Mouse (Mus musculus) forebrain, embryonic 10.5 days (tissue): ENCODE measurements around the gene Ralb. TPM values are rescaled to one million over a fixed set of nuclear protein-coding genes. Genes with fewer than 3 reads are reported as not detected.

Experiments used
- DNase-seq: peaks from one replicate; pipeline ENCODE4 v3.0.0-alpha.2; 2017; ENCODE audit warnings: low spot score; ENCODE audit errors: extremely low spot score
- H3K27ac ChIP-seq: fragments of 300-500 bp; sonication (generic); 2 replicates; pipeline ENCODE4 v1.5.1; 2016; ENCODE audit warnings: mild to moderate bottlenecking
- H3K27me3 ChIP-seq: fragments of 300-500 bp; sonication (generic); 2 replicates; pipeline ENCODE4 v1.6.1; 2016; ENCODE audit warnings: mild to moderate bottlenecking; ENCODE audit not compliant: poor library complexity, severe bottlenecking
- H3K36me3 ChIP-seq: fragments of 300-500 bp; sonication (generic); replicated peaks from 2 replicates; pipeline ENCODE4 v1.6.1; 2016; ENCODE audit warnings: mild to moderate bottlenecking, moderate library complexity
- H3K4me1 ChIP-seq: fragments of 300-500 bp; sonication (generic); 2 replicates; pipeline ENCODE4 v1.6.1; 2016
- H3K4me3 ChIP-seq: fragments of 300-500 bp; sonication (generic); 2 replicates; pipeline ENCODE4 v1.5.1; 2016; ENCODE audit warnings: mild to moderate bottlenecking, moderate library complexity
- H3K9me3 ChIP-seq: fragments of 300-500 bp; sonication (generic); 2 replicates; pipeline ENCODE4 v1.6.1; 2016; ENCODE audit warnings: mild to moderate bottlenecking, moderate library complexity
- WGBS: fragments of 180-500 bp; shearing (Covaris S2); methylation state at CpG from one replicate; pipeline ENCODE4 v1.1.7; 2016; 5-methylcytosine and 5-hydroxymethylcytosine counted together
- polyA plus RNA-seq: library from polyadenylated mRNA; unstranded; fragments of >200 nt; fragmentation: Nextera tagmentation; extraction: Ambion mirVana; gene quantifications from 2 replicates; pipeline ENCODE4 v1.2.1, GENCODE M21; 2016

The Ralb gene
- polyA plus RNA-seq, 1 experiment from 2014 or later: 80.8 TPM

DNA sequence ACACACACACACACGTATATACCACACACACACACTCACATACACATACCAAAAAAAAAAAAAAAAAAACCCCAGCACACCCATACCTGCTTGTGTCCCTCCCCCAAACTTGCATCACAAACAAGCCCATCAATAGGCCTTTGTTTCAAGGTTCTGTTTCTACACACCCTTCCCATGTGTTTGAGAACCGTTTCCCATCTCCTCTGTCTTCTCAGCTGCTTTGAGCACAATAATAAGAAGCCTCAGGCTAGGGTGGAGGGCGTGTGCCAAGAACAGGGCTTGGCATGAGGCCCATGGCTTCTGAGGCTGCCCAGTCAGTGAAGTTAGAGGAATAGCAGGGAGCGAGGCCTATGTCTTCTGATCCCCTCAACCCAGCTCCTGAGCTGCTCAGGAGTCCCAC lies 50.9 kb downstream of the Ralb start:
- peaks cover 15% of the 10 kb centered on the region; the same call in 1 of the 2 replicates for H3K27me3 ChIP-seq
- no peak overlapping the region for H3K4me3 ChIP-seq
- H3K4me1 ChIP-seq: peaks cover 8% of the 10 kb centered on the region; the same call in 1 of the 2 replicates
- no peaks in the 10 kb centered on the region for H3K36me3 ChIP-seq
- no peaks in the 10 kb centered on the region for H3K9me3 ChIP-seq
- DNase-seq: no peak
- H3K27ac ChIP-seq: no peak overlapping the region
- WGBS: 74% methylated on average over 4 of the region's 4 CpGs

DNA sequence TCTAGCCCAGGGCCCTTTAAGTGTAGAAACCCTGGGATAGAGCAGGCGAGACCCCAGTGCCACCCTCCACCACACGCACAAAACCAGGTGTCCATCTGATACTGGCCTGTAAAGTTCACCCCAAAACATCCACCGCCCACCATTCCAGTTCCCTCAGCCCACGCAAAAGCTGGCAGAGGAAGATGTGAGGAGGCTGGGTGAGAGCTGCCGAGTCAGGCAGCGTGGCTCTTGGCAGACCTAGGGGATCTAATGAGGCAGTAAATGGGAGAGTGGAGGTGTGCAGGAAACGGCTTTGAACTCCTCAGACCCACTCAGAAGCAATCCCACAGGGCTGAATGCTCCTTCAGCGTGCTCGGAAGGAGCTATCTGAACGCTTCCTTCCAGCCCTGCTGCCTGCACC lies 53.2 kb downstream of the Ralb start:
- Histone ChIP-seq H3K4me3 (no peak overlapping the region), H3K36me3 (no peaks in the 10 kb centered on the region), H3K27ac (no peak overlapping the region), H3K4me1 (no peaks in the 10 kb centered on the region), H3K27me3 (peaks cover 8% of the 10 kb centered on the region; the same call in 1 of the 2 replicates), H3K9me3 (no peaks in the 10 kb centered on the region)
- no peak for DNase-seq
- WGBS: 81% methylated on average over 10 of the region's 10 CpGs

DNA sequence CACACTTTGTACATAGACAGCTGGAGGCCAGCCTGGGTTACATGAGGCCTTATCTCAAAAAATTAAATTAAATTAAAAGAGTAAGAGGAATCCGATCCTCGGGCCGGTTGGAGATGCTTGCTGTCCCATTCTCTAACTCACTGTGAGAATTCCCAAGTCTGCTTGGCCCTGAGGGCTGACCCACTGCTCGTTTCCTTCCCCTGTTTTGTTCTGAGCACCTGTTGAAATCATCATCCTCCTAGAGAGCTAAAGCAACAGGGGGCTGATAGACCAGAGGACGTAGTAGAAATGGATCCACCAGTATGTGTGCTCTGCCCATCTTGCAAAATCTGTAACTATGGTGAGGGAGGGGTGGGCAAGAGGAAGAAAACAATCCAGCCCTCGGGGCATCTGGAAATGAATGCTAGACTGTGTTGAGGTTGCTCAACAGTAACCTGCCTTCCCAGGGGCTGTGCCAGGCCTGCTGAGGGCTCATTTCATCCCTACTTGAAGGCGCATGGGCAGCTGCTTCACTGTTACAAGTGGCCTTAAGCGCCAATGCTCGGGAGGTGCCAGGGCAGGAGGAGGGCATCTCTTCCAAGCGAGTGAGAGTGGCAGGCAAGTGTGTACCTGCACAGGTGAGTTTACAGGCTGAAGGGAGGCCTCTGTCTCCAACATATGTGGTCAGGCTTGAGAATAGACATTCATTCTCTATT lies 53.8 kb downstream of the Ralb start:
- Histone ChIP-seq H3K4me3 (no peak overlapping the region), H3K4me1 (no peaks in the 10 kb centered on the region), H3K27me3 (peaks cover 2% of the 10 kb centered on the region; the same call in 1 of the 2 replicates), H3K36me3 (no peaks in the 10 kb centered on the region), H3K9me3 (no peaks in the 10 kb centered on the region), H3K27ac (no peak overlapping the region)
- no peak for DNase-seq
- 84% methylated on average over 10 of the region's 10 CpGs for WGBS

DNA sequence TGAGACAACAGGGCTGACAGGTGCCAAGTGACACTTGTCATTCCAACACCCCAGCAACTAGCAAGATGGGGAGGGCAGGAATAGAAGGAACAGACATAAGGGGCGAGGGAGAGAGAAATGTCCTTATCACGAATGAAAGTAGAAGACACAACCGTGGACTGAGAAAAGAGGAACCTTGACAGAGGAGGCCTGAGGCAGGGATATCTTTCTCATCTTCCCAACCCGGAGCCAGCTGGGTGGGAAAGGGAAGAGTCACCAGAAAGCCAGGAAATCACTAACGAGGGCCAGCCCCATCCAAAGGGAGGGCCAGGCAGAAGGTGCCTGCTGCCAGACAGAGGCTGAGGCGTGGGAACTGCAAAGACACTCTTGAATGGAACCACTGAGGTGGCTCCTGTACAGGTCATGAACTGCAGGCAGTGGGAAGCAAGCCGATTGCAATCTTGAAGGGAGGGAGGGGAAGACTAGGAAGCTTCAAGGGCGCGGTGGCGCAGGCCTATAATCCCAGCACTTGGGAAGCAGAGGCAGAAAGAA lies 57.8 kb downstream of the Ralb start:
- Histone ChIP-seq H3K27ac (no peak overlapping the region), H3K4me1 (no peaks in the 10 kb centered on the region), H3K9me3 (no peaks in the 10 kb centered on the region), H3K4me3 (no peak overlapping the region), H3K27me3 (no peaks in the 10 kb centered on the region), H3K36me3 (no peaks in the 10 kb centered on the region)
- 68% methylated on average over 10 of the region's 10 CpGs for WGBS
- DNase-seq: no peak

DNA sequence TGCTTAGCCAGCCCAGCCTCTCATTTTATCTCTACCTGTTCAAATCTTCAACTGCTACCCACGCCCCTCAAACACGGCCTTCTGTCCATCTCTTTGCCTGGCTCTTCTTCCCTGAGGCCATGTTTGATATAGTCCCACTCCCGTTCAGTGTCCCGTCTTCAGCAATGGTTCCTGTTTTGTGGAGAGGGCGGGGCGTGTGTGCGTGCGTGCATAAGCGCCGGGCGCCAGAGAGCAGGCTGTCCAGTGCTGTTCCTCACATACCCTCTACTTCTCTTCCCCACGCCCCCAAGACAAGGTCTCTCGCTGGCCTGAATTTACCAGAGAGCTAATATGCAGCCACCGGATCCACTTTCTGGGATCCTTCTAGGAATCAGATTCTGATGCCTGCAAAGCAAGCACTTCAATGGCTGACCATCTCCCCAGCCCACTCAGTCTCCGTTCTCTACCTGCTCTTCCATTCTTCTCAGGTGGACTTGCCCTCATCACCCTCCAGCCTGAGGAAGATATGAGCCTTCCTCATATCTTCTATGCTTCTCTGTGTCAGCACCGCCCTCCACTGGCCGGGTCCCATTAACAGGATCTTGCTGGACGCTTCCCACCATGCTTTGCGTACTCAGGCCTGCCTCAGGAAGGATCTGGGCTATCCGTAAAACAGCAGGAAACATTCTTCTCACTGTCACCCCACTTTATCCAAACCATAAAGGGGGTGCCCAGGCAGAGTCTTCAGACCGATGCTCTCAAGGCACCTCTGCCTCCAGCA lies 60.8 kb downstream of the Ralb start:
- Histone ChIP-seq H3K9me3 (no peaks in the 10 kb centered on the region), H3K4me1 (no peaks in the 10 kb centered on the region), H3K27me3 (no peaks in the 10 kb centered on the region), H3K27ac (no peak overlapping the region), H3K36me3 (no peaks in the 10 kb centered on the region), H3K4me3 (no peak overlapping the region)
- 90% methylated on average over 21 of the region's 21 CpGs for WGBS
- DNase-seq: no peak

DNA sequence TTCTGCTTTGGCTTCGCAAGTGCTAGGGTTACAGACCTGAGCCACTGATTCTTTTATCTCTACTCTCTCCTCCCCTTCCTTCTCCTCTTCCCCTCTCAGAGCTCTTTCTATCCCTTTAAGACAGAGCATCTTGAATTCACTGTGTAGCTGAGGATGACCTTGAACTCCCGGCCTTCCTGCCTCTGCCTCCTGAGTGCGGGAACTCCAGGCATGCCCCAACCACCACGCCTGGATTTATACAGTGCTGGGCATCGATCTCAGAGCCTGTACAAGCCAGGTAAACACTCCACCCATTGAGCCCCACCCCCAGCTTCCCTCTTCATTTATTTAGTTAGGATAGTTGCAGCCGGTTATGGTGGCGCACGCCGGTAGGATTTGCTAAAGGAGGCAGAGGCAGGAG lies 61.7 kb downstream of the Ralb start:
- Histone ChIP-seq H3K4me3 (no peak overlapping the region), H3K9me3 (no peaks in the 10 kb centered on the region), H3K27me3 (no peaks in the 10 kb centered on the region), H3K4me1 (no peaks in the 10 kb centered on the region), H3K27ac (no peak overlapping the region), H3K36me3 (no peaks in the 10 kb centered on the region)
- 91% methylated on average over 9 of the region's 9 CpGs for WGBS
- DNase-seq: no peak

DNA sequence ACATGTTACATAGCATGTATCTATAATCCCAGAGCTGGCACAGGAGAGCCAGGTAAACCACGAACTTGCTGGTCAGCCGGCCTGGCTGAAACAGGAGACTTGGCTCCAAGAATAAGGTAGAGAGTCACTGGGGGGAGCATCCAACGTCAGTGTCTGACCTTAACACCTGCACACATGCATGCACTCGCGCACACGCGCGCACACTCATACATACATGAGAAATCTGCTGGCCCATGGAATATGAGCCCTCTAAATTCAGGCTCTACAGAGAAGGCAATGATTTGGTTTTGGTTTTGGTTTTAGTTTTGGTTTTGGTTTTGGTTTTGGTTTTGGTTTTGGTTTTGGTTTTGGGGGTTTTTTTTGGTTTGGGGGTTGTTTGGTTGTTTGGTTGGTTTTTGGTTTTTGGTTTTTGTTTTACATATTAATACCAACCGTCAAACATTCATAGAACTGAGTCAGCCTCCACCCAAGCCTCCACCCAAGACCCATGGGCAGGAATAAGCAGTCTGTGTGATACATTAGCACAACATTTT lies 66.4 kb downstream of the Ralb start:
- 93% methylated on average over 9 of the region's 9 CpGs for WGBS
- H3K9me3 ChIP-seq: no peaks in the 10 kb centered on the region
- no peaks in the 10 kb centered on the region for H3K27me3 ChIP-seq
- no peak overlapping the region for H3K4me3 ChIP-seq
- no peak for DNase-seq
- no peak overlapping the region for H3K27ac ChIP-seq
- no peaks in the 10 kb centered on the region for H3K4me1 ChIP-seq
- no peaks in the 10 kb centered on the region for H3K36me3 ChIP-seq

DNA sequence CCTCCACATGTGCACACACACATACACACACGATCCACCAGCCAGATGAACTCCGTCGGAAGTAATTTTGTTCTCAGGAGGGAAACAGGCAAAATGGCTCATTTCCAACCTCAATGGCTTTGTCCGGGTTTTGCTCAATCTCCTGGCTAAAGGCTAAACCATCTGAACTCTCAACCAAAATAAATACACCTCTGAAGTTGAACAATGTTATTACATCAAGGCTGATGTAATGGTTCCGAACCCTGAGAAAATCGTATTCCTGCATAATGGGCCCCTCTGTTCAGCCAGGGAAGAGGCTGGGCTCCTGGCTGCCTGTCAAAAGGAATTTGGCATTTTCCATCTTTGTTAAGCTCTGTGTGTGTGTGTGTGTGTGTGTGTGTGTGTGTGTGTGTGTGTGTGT lies 67.2 kb downstream of the Ralb start:
- Histone ChIP-seq H3K36me3 (no peaks in the 10 kb centered on the region), H3K27me3 (no peaks in the 10 kb centered on the region), H3K4me1 (no peaks in the 10 kb centered on the region), H3K27ac (no peak overlapping the region), H3K9me3 (no peaks in the 10 kb centered on the region), H3K4me3 (no peak overlapping the region)
- DNase-seq: no peak
- WGBS: 88% methylated on average over 6 of the region's 6 CpGs

DNA sequence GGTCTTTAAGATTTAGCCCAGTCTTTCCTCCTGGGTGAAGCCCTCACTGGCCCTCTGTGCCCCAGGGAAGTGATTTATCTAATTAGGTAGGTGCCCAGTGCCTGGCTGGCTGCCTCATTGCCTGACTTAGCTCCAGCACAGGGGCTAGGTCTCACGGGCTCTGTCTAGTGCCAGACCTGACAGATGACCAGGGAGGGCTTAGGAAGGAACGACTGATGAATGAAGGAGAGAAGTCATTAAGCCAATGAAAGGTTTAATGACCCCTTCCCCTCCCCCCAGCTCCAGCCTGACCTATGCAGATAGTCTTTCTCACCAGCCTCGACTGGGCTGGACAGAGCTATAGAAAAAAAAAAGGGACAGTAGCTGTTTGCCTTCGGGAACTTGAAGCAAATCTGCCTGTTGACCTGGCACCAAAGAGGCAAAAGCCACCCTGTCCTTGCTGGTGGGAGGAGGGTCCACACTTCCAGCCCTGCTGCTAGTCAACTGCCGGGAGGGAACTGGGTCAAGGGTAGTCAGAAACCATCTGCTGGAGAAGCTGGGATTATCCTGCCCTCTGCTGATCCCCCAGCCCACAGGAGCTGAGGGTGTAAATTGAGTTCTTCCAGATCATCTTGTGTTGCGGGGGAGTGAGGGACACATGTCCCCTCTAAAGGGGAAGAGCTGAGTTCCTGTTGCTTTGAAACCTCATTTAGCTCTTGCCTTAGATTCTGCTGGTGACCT lies 80.3 kb downstream of the Ralb start:
- H3K9me3 ChIP-seq: no peaks in the 10 kb centered on the region
- peaks cover 72% of the 10 kb centered on the region for H3K27me3 ChIP-seq
- H3K4me1 ChIP-seq: peaks cover 35% of the 10 kb centered on the region
- 41% methylated on average over 6 of the region's 6 CpGs for WGBS
- no peak overlapping the region for H3K27ac ChIP-seq
- no peaks in the 10 kb centered on the region for H3K36me3 ChIP-seq
- no peak overlapping the region for H3K4me3 ChIP-seq
- DNase-seq: no peak

DNA sequence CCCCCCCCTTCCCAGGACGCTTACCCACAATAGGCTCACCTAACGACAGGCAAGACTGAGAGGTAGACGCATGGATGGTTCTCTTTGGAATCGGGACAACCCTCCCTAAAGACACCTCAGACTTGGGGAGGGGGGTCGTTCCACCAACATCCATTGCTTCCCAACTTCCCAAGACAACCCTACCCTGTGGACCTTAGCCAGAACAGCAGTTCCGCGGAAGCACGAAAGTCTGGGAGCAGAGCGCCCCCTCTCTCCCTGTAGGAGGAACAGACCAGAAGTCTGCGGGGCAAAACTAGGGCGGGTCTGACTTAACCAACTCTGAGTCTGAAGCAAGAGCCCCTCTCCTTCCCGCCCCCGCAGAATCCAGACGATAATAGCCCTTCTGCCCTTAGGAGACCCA lies 81.1 kb downstream of the Ralb start:
- peaks cover 43% of the 10 kb centered on the region for H3K4me1 ChIP-seq
- H3K9me3 ChIP-seq: no peaks in the 10 kb centered on the region
- peak; percentile 53 for DNase-seq
- no peak overlapping the region for H3K4me3 ChIP-seq
- no peak overlapping the region for H3K27ac ChIP-seq
- H3K36me3 ChIP-seq: no peaks in the 10 kb centered on the region
- 5% methylated on average over 14 of the region's 14 CpGs for WGBS
- H3K27me3 ChIP-seq: peaks cover 80% of the 10 kb centered on the region

DNA sequence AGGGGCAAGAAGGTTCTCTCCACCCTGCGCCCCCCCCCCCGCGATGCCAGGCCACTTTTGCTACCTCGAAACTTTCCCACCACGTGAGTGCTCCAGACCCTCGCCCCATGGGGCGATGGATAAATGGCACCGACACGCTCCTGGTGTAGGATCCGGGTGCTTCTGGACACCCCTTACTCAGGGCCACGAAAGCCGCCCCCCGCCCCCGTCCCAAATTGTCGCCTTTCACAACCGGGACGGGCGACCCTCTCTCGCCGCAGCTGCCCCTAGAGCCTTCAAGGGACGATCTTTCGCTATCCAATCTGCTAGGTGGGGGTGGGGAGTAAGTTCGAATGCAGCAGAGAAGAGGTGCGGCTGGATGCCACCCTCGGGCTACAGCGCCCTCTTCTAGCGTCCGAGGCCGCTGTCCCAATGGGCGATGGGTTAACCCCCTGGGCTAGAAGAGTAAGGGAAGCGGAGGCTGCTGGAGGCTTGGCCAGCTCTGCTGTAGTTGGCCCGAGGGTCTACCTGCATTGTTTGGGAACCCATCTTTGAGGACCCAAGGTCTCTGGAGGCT lies 82.1 kb downstream of the Ralb start:
- H3K4me3 ChIP-seq: peak overlapping the region; percentile 66
- H3K4me1 ChIP-seq: peaks cover 51% of the 10 kb centered on the region
- no peak overlapping the region for H3K27ac ChIP-seq
- H3K27me3 ChIP-seq: peaks cover 90% of the 10 kb centered on the region
- no peaks in the 10 kb centered on the region for H3K9me3 ChIP-seq
- no peaks in the 10 kb centered on the region for H3K36me3 ChIP-seq
- DNase-seq: no peak
- WGBS: under 1% methylated on average over 31 of the region's 32 CpGs

DNA sequence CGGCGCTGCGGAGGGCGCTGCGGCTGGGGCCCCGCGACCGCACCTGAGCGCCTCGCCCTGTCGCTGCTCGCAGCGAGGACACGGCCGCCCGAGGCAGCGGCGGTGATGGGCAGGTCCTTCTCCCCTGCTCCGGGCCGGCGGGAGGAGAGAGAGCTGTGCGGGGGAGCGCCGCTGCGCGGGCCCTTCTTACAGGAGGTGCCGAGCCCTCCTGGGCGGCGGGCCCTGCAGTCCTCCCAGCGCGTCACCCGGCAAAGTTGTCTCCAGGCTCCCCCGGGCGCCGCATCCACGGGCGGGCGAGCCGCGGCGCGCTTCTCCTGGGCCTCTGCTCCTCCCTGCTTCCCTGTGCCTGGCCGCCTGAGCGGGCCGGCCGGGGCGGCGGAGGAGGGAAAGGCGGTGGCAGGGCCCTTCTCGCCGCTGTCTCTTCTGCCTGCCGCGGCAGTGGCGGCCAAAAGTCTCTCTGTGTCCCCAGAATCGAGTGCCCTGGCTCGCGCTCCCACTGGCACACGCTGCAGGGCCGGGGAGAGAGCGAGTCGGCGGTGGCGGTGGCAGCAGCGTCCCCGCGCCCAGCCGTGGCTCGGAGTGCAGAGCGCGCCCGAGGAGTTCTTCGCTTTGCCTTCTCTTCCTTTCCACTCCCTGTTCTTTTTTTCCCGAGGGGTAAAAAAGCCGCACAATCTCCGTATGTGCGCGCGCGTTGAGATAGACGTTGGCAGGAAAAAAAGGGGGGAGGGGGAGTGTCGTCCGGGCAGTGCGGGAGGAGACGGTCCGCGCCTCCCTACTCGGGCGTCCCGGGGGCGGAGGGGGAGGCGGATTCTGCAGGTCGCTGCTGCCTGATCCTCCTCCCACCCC lies 82.8 kb downstream of the Ralb start, which contains the start of gene Inhbb:
Gene Inhbb, minus strand, starts transcription at position 673 of the 846 bp plus-strand sequence.
- no peaks in the 10 kb centered on the region for H3K36me3 ChIP-seq
- H3K4me1 ChIP-seq: peaks cover 51% of the 10 kb centered on the region
- peak; percentile 46 for DNase-seq
- H3K27ac ChIP-seq: peak within 1 kb of the TSS; percentile 69
- no peaks in the 10 kb centered on the region for H3K9me3 ChIP-seq
- H3K27me3 ChIP-seq: peaks cover 97% of the 10 kb centered on the region
- H3K4me3 ChIP-seq: peak within 1 kb of the TSS; percentile 66
- WGBS: under 1% methylated on average over 80 of the region's 92 CpGs
